In genomic region chr16:84629868-84630267, GRCm38 (mm10) we compare ENCODE assay signal across 15 mouse cellular contexts.
"Had no signal": no experiment of that assay in that cellular context is flagged by ENCODE, and none has a peak within 500 bp of the region (broad histone marks: within the 10 kb centered on the region; RNA-seq: fewer than 3 reads in every experiment).

No protein-coding gene starts in this region.

- H3K36me3 ChIP-seq: neural tube, embryonic 12.5 days; stomach, embryonic 15.5 days had no signal

- DNase-seq: retina, postnatal 1 day; right cerebral cortex, adult 18-20 months; right cerebral cortex, postnatal 14 days; right cerebral cortex, postnatal 25 days; right cerebral cortex, postnatal 4 days; spleen, adult 18-20 months; thymus, adult 18-20 months; thymus, adult 2 months; thymus, postnatal 14 days; thymus, postnatal 25 days; thymus, postnatal 36 days; thymus, postnatal 4 days had no signal

- H3K9ac ChIP-seq: neural tube, embryonic 12.5 days; stomach, embryonic 15.5 days had no signal

- H3K9me3 ChIP-seq: neural tube, embryonic 12.5 days; stomach, embryonic 15.5 days had no signal

- H3K4me3 ChIP-seq: neural tube, embryonic 12.5 days; stomach, embryonic 15.5 days had no signal

- H3K27ac ChIP-seq: neural tube, embryonic 12.5 days; stomach, embryonic 15.5 days; stomach, postnatal 0 days had no signal

- H3K27me3 ChIP-seq: neural tube, embryonic 12.5 days; stomach, embryonic 15.5 days had no signal

- H3K4me1 ChIP-seq: neural tube, embryonic 12.5 days; stomach, embryonic 15.5 days had no signal

- H3K4me2 ChIP-seq: neural tube, embryonic 12.5 days; stomach, embryonic 15.5 days had no signal
